Mouse (Mus musculus) E14TG2a.4 (cell line): ENCODE results near the gene Vmn2r11.
"Not testable (repeated sequence)": the region's sequence is repeated elsewhere in the genome, so short reads cannot be mapped to it uniquely, and the experiment has no call there.

Experiments used
- CTCF ChIP-seq: conservative IDR thresholded peaks from 2 replicates; pipeline ENCODE4 v1.5.1; 2014; ENCODE audit warnings: low read length
- NANOG ChIP-seq: IDR thresholded peaks from 2 replicates; pipeline ENCODE4 v1.6.1; 2014; ENCODE audit warnings: borderline replicate concordance, low read length, mixed read lengths
- POU5F1 ChIP-seq: IDR thresholded peaks from 2 replicates; pipeline ENCODE4 v1.6.1; 2014; ENCODE audit warnings: low read length, borderline replicate concordance

DNA sequence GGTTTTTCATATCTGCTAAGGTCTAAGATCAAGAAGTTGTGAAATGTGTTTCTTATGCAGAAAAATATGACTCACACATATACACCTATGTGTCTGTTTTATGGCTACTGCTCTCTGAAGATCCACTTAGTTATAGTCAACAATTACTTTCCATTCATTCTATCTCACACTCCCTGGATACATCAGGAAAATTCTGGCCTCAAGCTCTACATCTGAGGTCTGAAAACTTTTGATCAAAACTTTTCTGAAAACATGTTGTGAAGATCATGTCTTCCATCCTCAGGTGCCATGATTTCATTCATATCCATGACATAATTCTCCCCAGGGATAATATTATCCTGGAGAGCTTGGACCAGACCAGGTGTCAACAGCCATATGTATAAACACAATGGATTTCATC is 52.9 kb downstream of the Vmn2r11 start, which contains the start of gene Vmn2r10:
- TF ChIP-seq CTCF, NANOG, POU5F1: not testable (repeated sequence)
